Mouse (Mus musculus) MEL (cell line): ENCODE data around the gene Psmc3. TPM values are rescaled to one million over a fixed set of nuclear protein-coding genes. Genes with fewer than 3 reads are reported as not detected.
A peak's percentile ranks its signal among the peaks of the same experiment; 100 is the strongest.

Experiments
- DNase-seq: peaks from one replicate; pipeline ENCODE4 v3.0.0; 2011; ENCODE audit warnings: low read depth, low spot score
- H3K27ac ChIP-seq: 2 replicates; pipeline ENCODE4 v1.5.1; 2012; ENCODE audit warnings: low read depth, mild to moderate bottlenecking, control low read depth, low read length, moderate library complexity; ENCODE audit not compliant: control insufficient read depth
- H3K27me3 ChIP-seq, 2 experiments: fragments of 150-350 bp in 1 of 2; sonication (generic) in 1 of 2; 2 replicates each; pipeline ENCODE4 v1.6.1; 2012; ENCODE audit warnings: low read length in 2 of 2, mild to moderate bottlenecking in 2 of 2, improper control_type of control experiment in 1 of 2, moderate library complexity in 1 of 2; ENCODE audit not compliant: insufficient read depth in 2 of 2, control insufficient read depth in 1 of 2
- H3K36me3 ChIP-seq, 2 experiments: 2 replicates each; pipeline ENCODE4 v1.6.1; 2012 to 2014; ENCODE audit warnings: low read length in 2 of 2, improper control_type of control experiment in 1 of 2, inconsistent platforms in 1 of 2, mild to moderate bottlenecking in 1 of 2; ENCODE audit not compliant: insufficient read depth in 2 of 2, control insufficient read depth in 1 of 2
- H3K4me1 ChIP-seq, 2 experiments: fragments of 150-350 bp in 1 of 2; sonication (generic) in 1 of 2; 2 replicates each; pipeline ENCODE4 v1.6.1; 2012; ENCODE audit warnings: low read length in 2 of 2, improper control_type of control experiment in 1 of 2, mild to moderate bottlenecking in 1 of 2; ENCODE audit not compliant: insufficient read depth in 2 of 2, control insufficient read depth in 1 of 2
- H3K4me3 ChIP-seq, 2 experiments: fragments of 150-350 bp in 1 of 2; sonication (generic) in 1 of 2; 2 replicates each; pipeline ENCODE4 v1.5.1; 2012; ENCODE audit warnings: low read depth in 2 of 2, low read length in 2 of 2, mild to moderate bottlenecking in 2 of 2, moderate library complexity in 2 of 2, control low read depth in 1 of 2, improper control_type of control experiment in 1 of 2; ENCODE audit not compliant: control insufficient read depth in 1 of 2, insufficient read depth in 1 of 2
- H3K79me2 ChIP-seq: 2 replicates; pipeline ENCODE4 v1.6.1; 2012; ENCODE audit warnings: mild to moderate bottlenecking, low read length, moderate library complexity; ENCODE audit not compliant: control insufficient read depth, poor library complexity, insufficient read depth
- H3K9ac ChIP-seq: 2 replicates; pipeline ENCODE4 v1.6.1; 2012; ENCODE audit warnings: low read depth, mild to moderate bottlenecking, control low read depth, low read length, moderate library complexity; ENCODE audit not compliant: control insufficient read depth, poor library complexity, severe bottlenecking
- H3K9me3 ChIP-seq: fragments of 150-350 bp; sonication (generic); replicated peaks from 2 replicates; pipeline ENCODE4 v1.6.1; 2012; ENCODE audit warnings: mild to moderate bottlenecking, low read length, improper control_type of control experiment, moderate library complexity; ENCODE audit not compliant: insufficient read depth
- BHLHE40 ChIP-seq: IDR thresholded peaks from 2 replicates; pipeline ENCODE4 v1.6.1; 2012; ENCODE audit warnings: low read depth, mild to moderate bottlenecking, inconsistent platforms, low read length, improper control_type of control experiment, borderline replicate concordance
- CHD1 ChIP-seq: IDR thresholded peaks from 2 replicates; pipeline ENCODE4 v1.6.1; 2012; ENCODE audit warnings: low read depth, mild to moderate bottlenecking, inconsistent platforms, low read length, improper control_type of control experiment
- CHD2 ChIP-seq: IDR thresholded peaks from 2 replicates; pipeline ENCODE4 v1.6.1; 2011; ENCODE audit warnings: low read length, improper control_type of control experiment
- ELF1 ChIP-seq: IDR thresholded peaks from 2 replicates; pipeline ENCODE4 v1.6.1; 2014; ENCODE audit warnings: low read depth, mild to moderate bottlenecking, inconsistent platforms, low read length, improper control_type of control experiment, moderate library complexity
- EP300 ChIP-seq, 2 experiments: IDR thresholded peaks; 2 replicates each; pipeline ENCODE4 v1.6.1; 2011; ENCODE audit warnings: improper control_type of control experiment in 2 of 2, low read length in 2 of 2, low read depth in 1 of 2, mild to moderate bottlenecking in 1 of 2
- ETS1 ChIP-seq: IDR thresholded peaks from 2 replicates; pipeline ENCODE4 v1.6.1; 2012; ENCODE audit warnings: low read depth, mild to moderate bottlenecking, inconsistent platforms, low read length, improper control_type of control experiment, moderate library complexity
- GATA1 ChIP-seq: IDR thresholded peaks from 2 replicates; pipeline ENCODE4 v1.6.1; 2011; ENCODE audit warnings: low read depth, low read length, improper control_type of control experiment
- HCFC1 ChIP-seq: IDR thresholded peaks from 2 replicates; pipeline ENCODE4 v1.6.1; 2012; ENCODE audit warnings: low read depth, mild to moderate bottlenecking, inconsistent platforms, low read length, improper control_type of control experiment, moderate library complexity
- JUND ChIP-seq: IDR thresholded peaks from 2 replicates; pipeline ENCODE4 v1.6.1; 2011; ENCODE audit warnings: low read depth, mild to moderate bottlenecking, improper control_type of control experiment, low read length
- KAT2A ChIP-seq: conservative IDR thresholded peaks from 2 replicates; pipeline ENCODE4 v1.6.1; 2012; ENCODE audit warnings: low read depth, low read length, improper control_type of control experiment, inconsistent platforms
- MAFK ChIP-seq: IDR thresholded peaks from 2 replicates; pipeline ENCODE4 v1.6.1; 2011; ENCODE audit warnings: low read depth, mild to moderate bottlenecking, low read length, improper control_type of control experiment, borderline replicate concordance
- MAX ChIP-seq: IDR thresholded peaks from 2 replicates; pipeline ENCODE4 v1.6.1; 2011; ENCODE audit warnings: low read length, improper control_type of control experiment
- MAZ ChIP-seq: IDR thresholded peaks from 2 replicates; pipeline ENCODE4 v1.6.1; 2012; ENCODE audit warnings: low read depth, mild to moderate bottlenecking, inconsistent platforms, low read length, improper control_type of control experiment
- MXI1 ChIP-seq: IDR thresholded peaks from 2 replicates; pipeline ENCODE4 v1.6.1; 2011; ENCODE audit warnings: mild to moderate bottlenecking, low read depth, low read length, improper control_type of control experiment
- MYC ChIP-seq: IDR thresholded peaks from 2 replicates; pipeline ENCODE4 v1.6.1; 2011; ENCODE audit warnings: low read depth, mild to moderate bottlenecking, low read length, improper control_type of control experiment, moderate library complexity
- NELFE ChIP-seq: IDR thresholded peaks from 2 replicates; pipeline ENCODE4 v1.6.1; 2011; ENCODE audit warnings: low read depth, low read length, improper control_type of control experiment
- POLR2A ChIP-seq, 2 experiments: IDR thresholded peaks; 2 replicates each; pipeline ENCODE4 v1.6.1; 2011 to 2012; ENCODE audit warnings: low read length in 2 of 2, mild to moderate bottlenecking in 2 of 2, control low read depth in 1 of 2, improper control_type of control experiment in 1 of 2, low read depth in 1 of 2, moderate library complexity in 1 of 2; ENCODE audit not compliant: control insufficient read depth in 1 of 2, insufficient read depth in 1 of 2, poor library complexity in 1 of 2
- POLR2AphosphoS2 ChIP-seq: IDR thresholded peaks from 2 replicates; pipeline ENCODE4 v1.6.1; 2011; ENCODE audit warnings: low read length, improper control_type of control experiment
- RAD21 ChIP-seq: IDR thresholded peaks from 2 replicates; pipeline ENCODE4 v1.6.1; 2011; ENCODE audit warnings: mild to moderate bottlenecking, low read depth, low read length, improper control_type of control experiment
- RCOR1 ChIP-seq: IDR thresholded peaks from 2 replicates; pipeline ENCODE4 v1.6.1; 2012; ENCODE audit warnings: low read depth, mild to moderate bottlenecking, inconsistent platforms, low read length, improper control_type of control experiment
- SIN3A ChIP-seq: IDR thresholded peaks from 2 replicates; pipeline ENCODE4 v1.6.1; 2012; ENCODE audit warnings: low read length, improper control_type of control experiment, inconsistent platforms
- TAL1 ChIP-seq: IDR thresholded peaks from 2 replicates; pipeline ENCODE4 v1.6.1; 2012; ENCODE audit warnings: mild to moderate bottlenecking, inconsistent platforms, low read length, moderate library complexity, mixed read lengths
- TBP ChIP-seq: IDR thresholded peaks from 2 replicates; pipeline ENCODE4 v1.8.0; 2011; ENCODE audit warnings: low read depth, low read length, improper control_type of control experiment
- TCF12 ChIP-seq: IDR thresholded peaks from 2 replicates; pipeline ENCODE4 v1.6.1; 2014; ENCODE audit warnings: low read depth, mild to moderate bottlenecking, inconsistent platforms, low read length, improper control_type of control experiment, moderate library complexity
- USF2 ChIP-seq, 2 experiments: IDR thresholded peaks; 2 replicates each; pipeline ENCODE4 v1.6.1; 2011 to 2012; ENCODE audit warnings: improper control_type of control experiment in 2 of 2, low read length in 2 of 2, borderline replicate concordance in 1 of 2, inconsistent platforms in 1 of 2, low read depth in 1 of 2, mild to moderate bottlenecking in 1 of 2; ENCODE audit not compliant: insufficient read depth in 1 of 2
- ZC3H11A ChIP-seq: IDR thresholded peaks from 2 replicates; pipeline ENCODE4 v1.6.1; 2012; ENCODE audit warnings: low read depth, mild to moderate bottlenecking, inconsistent platforms, low read length, improper control_type of control experiment
- ZMIZ1 ChIP-seq: IDR thresholded peaks from 2 replicates; pipeline ENCODE4 v1.6.1; 2012; ENCODE audit warnings: low read depth, mild to moderate bottlenecking, inconsistent platforms, low read length, improper control_type of control experiment, moderate library complexity
- polyA plus RNA-seq, 2 experiments: library from polyadenylated mRNA; stranded (reverse) in 1 of 2; unstranded in 1 of 2; fragments of >175 nt in 1 of 2; fragments of >200 nt in 1 of 2; gene quantifications; 2 replicates each; pipeline versions ENCODE4 v1.2.1 to v1.2.4; 2012; ENCODE audit warnings: low replicate concordance in 2 of 2, low read depth in 1 of 2; ENCODE audit not compliant: insufficient read length in 2 of 2, insufficient read depth in 1 of 2, missing spikeins in 1 of 2
- total RNA-seq: library from RNA; depleted of rRNA; stranded (reverse); fragments of 300-350 nt; gene quantifications from 2 replicates; pipeline ENCODE4 v1.2.3, GENCODE M21; 2012

Psmc3 gene
- total and polyA plus RNA-seq, 3 experiments = 259 to 1,459 (median 428) TPM

DNA sequence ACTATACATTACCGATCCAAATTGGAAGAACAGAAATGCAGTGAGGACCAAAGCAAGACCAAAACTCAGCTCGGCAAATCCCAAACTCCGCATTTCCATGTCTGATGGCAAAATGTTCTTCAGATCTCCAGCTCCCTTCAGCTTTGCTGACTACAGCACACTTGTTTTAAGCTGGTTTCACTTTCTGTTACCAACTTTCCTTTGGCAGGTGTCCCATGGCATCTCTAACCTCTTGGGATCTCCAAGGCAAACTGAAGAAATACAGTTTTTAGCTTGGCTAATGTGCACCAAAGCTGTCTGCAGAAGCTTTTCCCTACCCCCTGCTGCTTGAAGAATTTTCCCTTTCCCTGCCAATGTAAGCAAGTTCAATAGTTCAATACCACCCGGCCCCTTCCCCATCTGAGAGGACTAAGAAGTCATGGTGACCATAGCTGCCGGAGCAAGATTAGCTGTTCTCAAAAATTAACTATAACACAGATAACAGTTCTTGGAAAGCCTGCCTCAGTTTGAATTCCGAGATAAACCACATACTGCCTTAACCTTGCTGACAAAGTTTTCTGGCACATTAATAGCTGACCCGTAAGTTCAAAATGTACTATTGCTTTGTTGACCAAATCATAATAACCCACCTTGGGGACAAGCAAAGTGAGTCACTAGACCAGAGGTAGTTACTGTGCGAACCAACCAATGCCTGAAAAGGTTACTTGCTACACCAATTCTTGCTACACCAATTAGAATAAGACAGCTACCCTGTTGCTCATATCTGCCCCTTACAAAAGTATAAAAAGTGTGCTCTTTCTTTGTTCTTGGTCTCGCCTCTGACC, 26.2 kb upstream of the Psmc3 start:
- peak; percentile 64 for TF ChIP-seq GATA1
- no peak for TF ChIP-seq MAFK
- TF ChIP-seq POLR2AphosphoS2 = no peak; the same call in 1 of the 2 replicates
- 0 out of 2 replicates have a peak, but pooled peaks have one; percentile 48 for TF ChIP-seq TBP
- TF ChIP-seq MAX = peak; percentile 45; the same call in 1 of the 2 replicates
- TF ChIP-seq RAD21 = no peak; the same call in 1 of the 2 replicates
- no peak for TF ChIP-seq USF2 (IDR thresholded peaks at IDR 0.05; ENCODE audit: borderline replicate concordance in 1 of 2, insufficient read depth in 1 of 2, low read depth in 1 of 2, low read length in 2 of 2)
- TF ChIP-seq RCOR1 = 0 out of 2 replicates have a peak, but pooled peaks have one; percentile 38
- 0 out of 2 replicates have a peak, but pooled peaks have one; percentile 33 for TF ChIP-seq MYC
- TF ChIP-seq ETS1 = peak; percentile 65; the same call in 1 of the 2 replicates
- peak; percentile 50; the same call in 1 of the 2 replicates for TF ChIP-seq SIN3A
- TF ChIP-seq EP300 (IDR thresholded peaks at IDR 0.05; ENCODE audit: low read depth in 1 of 2, low read length in 2 of 2) = peak; percentile 51 to 78
- peak; percentile 70 for TF ChIP-seq TCF12
- TF ChIP-seq MAZ = 0 out of 2 replicates have a peak, but pooled peaks have one; percentile 21
- TF ChIP-seq NELFE = peak; percentile 59; the same call in 1 of the 2 replicates
- peak; percentile 27; the same call in 1 of the 2 replicates for TF ChIP-seq JUND
- peak; percentile 79 for TF ChIP-seq TAL1
- peak; percentile 47; the same call in 1 of the 2 replicates for TF ChIP-seq MXI1
- TF ChIP-seq KAT2A = 0 out of 2 replicates have a peak, but pooled peaks have one; percentile 30
- 0 out of 2 replicates have a peak, but pooled peaks have one; percentile 41 for TF ChIP-seq ZMIZ1
- peak; percentile 19; the same call in 1 of the 2 replicates for TF ChIP-seq CHD2
- TF ChIP-seq ELF1 = no peak
- TF ChIP-seq ZC3H11A = no peak
- 0 out of 2 replicates have a peak, but pooled peaks have one; percentile 16 for TF ChIP-seq BHLHE40
- TF ChIP-seq HCFC1 = peak; percentile 40; the same call in 1 of the 2 replicates
- peak in 1 of 2 experiments; percentile 49; a peak in 2 of 4 replicates for TF ChIP-seq POLR2A (IDR thresholded peaks at IDR 0.05; ENCODE audit: control insufficient read depth in 1 of 2, insufficient read depth in 1 of 2, low read depth in 1 of 2, low read length in 2 of 2, poor library complexity in 1 of 2)
- TF ChIP-seq CHD1 = peak; percentile 58; the same call in 1 of the 2 replicates
- no peaks in the 10 kb centered on the region for H3K9me3 ChIP-seq
- H3K36me3 ChIP-seq = peaks cover 0 to 19% of the 10 kb centered on the region in 2 experiments; a peak in 2 of 4 replicates
- peak overlapping the region; percentile 65 to 81 for H3K4me3 ChIP-seq
- H3K79me2 ChIP-seq = no peaks in the 10 kb centered on the region
- no peaks in the 10 kb centered on the region for H3K27me3 ChIP-seq
- peak; percentile 78 for DNase-seq
- H3K4me1 ChIP-seq = peaks cover 6 to 22% of the 10 kb centered on the region in 2 experiments
- peak overlapping the region; percentile 87 for H3K27ac ChIP-seq
- peak overlapping the region; percentile 67 for H3K9ac ChIP-seq
